Mouse (Mus musculus): ENCODE measurements around the gene Krt33b.

DNA sequence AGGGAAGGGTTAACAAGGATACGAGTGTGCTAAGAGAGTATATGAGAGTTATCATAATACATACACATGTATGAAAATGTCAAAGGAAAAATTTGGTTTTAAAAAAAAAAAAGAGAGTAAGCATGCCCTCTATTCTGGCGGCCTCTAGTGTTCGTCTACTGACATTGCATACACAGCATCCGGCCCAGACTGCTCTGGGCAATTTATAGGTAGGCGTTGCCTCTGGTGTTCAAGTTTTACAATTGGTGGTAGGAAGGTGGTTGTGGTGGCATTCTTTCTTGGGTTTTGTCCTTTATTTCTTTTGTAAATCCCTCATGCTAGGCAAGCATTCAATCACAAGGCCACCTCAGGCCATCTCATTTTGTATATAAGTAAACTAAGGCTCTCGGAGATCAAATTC, 24.8 kb downstream of the Krt33b start:
- TF ChIP-seq CTCF (conservative IDR thresholded peaks at IDR 0.05; ENCODE audit: insufficient read depth, insufficient read length, low read depth, low read length), result peak; percentile 73
- no peak for TF ChIP-seq POLR2A (IDR thresholded peaks at IDR 0.05; ENCODE audit: low read depth, low read length)
